Mouse (Mus musculus): ENCODE data around the gene Ptges2. TPM values are rescaled to one million over a fixed set of nuclear protein-coding genes. Genes with fewer than 3 reads are reported as not detected.
A peak's percentile ranks its signal among the peaks of the same experiment; 100 is the strongest.

Gene Ptges2
- polyA plus RNA-seq, 1 experiment, result 39.1 TPM

DNA sequence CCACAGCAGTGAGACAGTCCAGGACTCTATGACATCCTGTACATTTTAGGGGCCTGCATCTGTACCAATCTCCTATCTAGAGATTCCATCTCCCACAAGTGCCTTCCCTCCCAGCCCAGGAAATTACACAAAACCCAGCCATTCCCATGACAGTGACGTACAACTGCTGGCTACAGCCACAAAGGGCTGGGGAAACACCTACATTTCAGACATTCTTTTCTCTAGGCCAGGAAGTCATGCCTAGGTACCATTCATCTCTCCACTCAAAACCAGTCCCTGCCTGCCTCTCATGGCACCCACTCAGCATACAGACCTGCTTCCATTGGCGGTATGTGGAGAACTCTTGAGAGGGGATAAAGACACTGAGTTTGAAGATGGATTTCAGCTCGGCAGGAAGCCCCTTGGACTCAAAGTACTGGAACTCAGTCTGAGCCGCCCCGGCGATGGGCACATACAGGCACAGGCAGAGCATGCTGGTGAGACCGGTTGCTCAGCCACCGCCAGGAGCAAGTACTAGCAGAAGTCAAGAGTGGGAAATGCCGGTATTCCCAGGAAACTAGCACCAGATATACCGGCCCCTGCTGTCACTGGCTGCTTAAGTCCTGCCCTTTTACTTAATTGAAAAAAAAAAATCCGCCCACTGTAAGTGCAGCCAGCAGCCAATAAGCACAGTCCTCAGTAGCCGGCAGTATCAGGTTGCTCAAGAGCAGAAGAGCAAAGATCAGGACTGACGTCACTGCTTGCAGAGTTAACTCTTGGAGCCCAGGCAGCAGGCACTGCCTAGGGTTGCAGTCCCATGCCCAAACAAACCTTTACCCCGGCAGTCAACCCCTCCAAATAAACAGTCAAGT is 28.0 kb downstream of the Ptges2 start:
- TF ChIP-seq MAX (IDR thresholded peaks at IDR 0.05) (no peak), CEBPB (IDR thresholded peaks at IDR 0.05; ENCODE audit: low read depth) (peak; percentile 80)
- H3K79me3 ChIP-seq (ENCODE audit: low read depth), result peaks cover 36% of the 10 kb centered on the region
- no peaks in the 10 kb centered on the region for H3K27me3 ChIP-seq (ENCODE audit: control insufficient read depth, insufficient read depth, insufficient read length)
- H3K79me2 ChIP-seq (ENCODE audit: control insufficient read depth, insufficient read depth), result peaks cover 71% of the 10 kb centered on the region
- H3K4me3 ChIP-seq (ENCODE audit: insufficient read depth, poor library complexity, severe bottlenecking), result peak overlapping the region; percentile 7
- H3ac ChIP-seq (ENCODE audit: control insufficient read depth, insufficient read length, low read depth), result peak overlapping the region; percentile 2
- peaks cover 21% of the 10 kb centered on the region for H3K36me3 ChIP-seq (ENCODE audit: control insufficient read depth, insufficient read depth)

DNA sequence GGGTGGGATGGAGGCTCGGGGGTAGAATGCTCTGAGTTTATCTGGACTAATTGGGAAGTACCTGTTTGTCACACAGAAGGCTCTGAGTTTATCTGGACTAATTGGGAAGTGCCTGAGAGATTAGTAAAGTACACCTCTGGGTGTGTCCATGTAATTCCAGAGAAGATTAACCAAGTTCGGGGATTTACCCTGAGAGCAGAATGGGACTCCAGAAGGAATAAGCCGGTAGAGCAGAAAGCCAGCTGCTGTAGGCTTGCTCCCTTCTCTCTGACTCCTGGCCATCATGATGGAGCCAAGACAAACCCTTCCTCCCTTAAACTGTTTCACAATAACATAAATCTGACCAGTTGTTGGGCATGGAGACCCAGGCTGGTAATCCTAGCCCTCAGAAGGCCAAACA is 29.1 kb downstream of the Ptges2 start:
- Histone ChIP-seq H3K79me3 (ENCODE audit: low read depth) (peaks cover 36% of the 10 kb centered on the region), H3K27me3 (ENCODE audit: control insufficient read depth, insufficient read depth, insufficient read length) (no peaks in the 10 kb centered on the region), H3K4me3 (ENCODE audit: insufficient read depth, poor library complexity, severe bottlenecking) (no peak overlapping the region), H3K79me2 (ENCODE audit: control insufficient read depth, insufficient read depth) (peaks cover 82% of the 10 kb centered on the region), H3ac (ENCODE audit: control insufficient read depth, insufficient read length, low read depth) (no peak overlapping the region), H3K36me3 (ENCODE audit: control insufficient read depth, insufficient read depth) (peaks cover 11% of the 10 kb centered on the region)
- TF ChIP-seq USF1 (IDR thresholded peaks at IDR 0.05; ENCODE audit: low read depth) (no peak), CTCF (IDR thresholded peaks at IDR 0.05; ENCODE audit: control insufficient read depth, insufficient read depth, insufficient read length) (no peak), CEBPB (IDR thresholded peaks at IDR 0.05; ENCODE audit: low read depth) (no peak), FOSL1 (IDR thresholded peaks at IDR 0.05; ENCODE audit: insufficient read depth, low read length, poor library complexity, severe bottlenecking) (no peak), MYOG (IDR thresholded peaks at IDR 0.05; ENCODE audit: control insufficient read depth, extremely low read depth, insufficient read length) (no peak)

DNA sequence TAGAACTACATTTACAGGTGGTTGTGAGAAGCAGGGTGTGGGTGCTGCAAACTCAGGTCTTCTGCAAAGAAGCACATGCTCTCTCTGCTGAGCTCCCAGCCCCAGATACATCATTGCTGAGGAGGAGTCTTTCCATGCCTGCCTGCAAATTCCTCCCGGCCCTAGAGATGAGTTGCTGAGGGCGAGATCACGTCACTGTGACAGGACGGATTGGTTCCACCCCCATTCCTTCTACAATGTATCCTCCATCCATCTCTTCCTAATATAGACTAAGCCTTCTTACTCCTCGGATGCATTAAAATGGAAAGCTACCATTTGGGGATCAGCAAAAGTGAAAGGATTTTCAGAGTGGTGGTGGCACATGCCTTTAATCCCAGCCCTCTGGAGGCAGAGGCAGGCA is 29.9 kb downstream of the Ptges2 start:
- TF ChIP-seq CTCF (IDR thresholded peaks at IDR 0.05; ENCODE audit: control insufficient read depth, insufficient read depth, insufficient read length) (no peak), CEBPB (IDR thresholded peaks at IDR 0.05; ENCODE audit: low read depth) (no peak), MYOD1 (IDR thresholded peaks at IDR 0.05; ENCODE audit: control insufficient read depth, insufficient read length, low read depth) (no peak)
- H3K79me2 ChIP-seq (ENCODE audit: control insufficient read depth, insufficient read depth), result peaks cover 90% of the 10 kb centered on the region
- H3K4me3 ChIP-seq (ENCODE audit: insufficient read depth, poor library complexity, severe bottlenecking), result no peak overlapping the region
- no peak overlapping the region for H3ac ChIP-seq (ENCODE audit: control insufficient read depth, insufficient read length, low read depth)
- peaks cover 5% of the 10 kb centered on the region for H3K36me3 ChIP-seq (ENCODE audit: control insufficient read depth, insufficient read depth)
- no peaks in the 10 kb centered on the region for H3K27me3 ChIP-seq (ENCODE audit: control insufficient read depth, insufficient read depth, insufficient read length)
- peaks cover 39% of the 10 kb centered on the region for H3K79me3 ChIP-seq (ENCODE audit: low read depth)

DNA sequence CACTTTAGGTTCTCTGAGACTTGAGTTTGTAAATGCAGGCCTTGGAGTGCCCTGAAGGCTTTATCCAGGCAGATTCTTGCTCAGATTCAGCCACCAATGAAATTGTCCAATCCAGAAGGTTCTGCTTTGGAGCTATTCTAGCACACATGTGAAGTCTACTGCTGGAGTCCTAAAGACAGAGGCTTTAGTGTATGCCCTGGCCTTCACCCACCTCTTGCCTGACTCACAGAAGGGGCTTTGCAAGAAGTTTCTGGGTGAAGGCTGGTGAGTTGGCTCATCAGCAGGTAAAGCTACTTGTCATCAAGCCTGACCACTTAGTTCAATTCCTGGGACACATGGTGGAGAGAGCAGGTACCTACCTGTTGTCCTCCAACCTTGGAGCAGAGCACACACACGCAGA is 30.4 kb downstream of the Ptges2 start:
- Histone ChIP-seq H3K79me2 (ENCODE audit: control insufficient read depth, insufficient read depth) (peaks cover 90% of the 10 kb centered on the region), H3K36me3 (ENCODE audit: control insufficient read depth, insufficient read depth) (peaks cover 1% of the 10 kb centered on the region), H3ac (ENCODE audit: control insufficient read depth, insufficient read length, low read depth) (no peak overlapping the region), H3K4me3 (ENCODE audit: insufficient read depth, poor library complexity, severe bottlenecking) (no peak overlapping the region), H3K27me3 (ENCODE audit: control insufficient read depth, insufficient read depth, insufficient read length) (no peaks in the 10 kb centered on the region), H3K79me3 (ENCODE audit: low read depth) (peaks cover 38% of the 10 kb centered on the region)
- TF ChIP-seq FOSL1 (IDR thresholded peaks at IDR 0.05; ENCODE audit: insufficient read depth, low read length, poor library complexity, severe bottlenecking), result no peak
- TF ChIP-seq MAX (IDR thresholded peaks at IDR 0.05), result no peak
- no peak for TF ChIP-seq MYOG (IDR thresholded peaks at IDR 0.05; ENCODE audit: control insufficient read depth, extremely low read depth, insufficient read length)
- no peak for TF ChIP-seq CTCF (IDR thresholded peaks at IDR 0.05; ENCODE audit: control insufficient read depth, insufficient read depth, insufficient read length)
- no peak for TF ChIP-seq MYOD1 (IDR thresholded peaks at IDR 0.05; ENCODE audit: control insufficient read depth, insufficient read length, low read depth)
- no peak for TF ChIP-seq USF1 (IDR thresholded peaks at IDR 0.05; ENCODE audit: low read depth)
- TF ChIP-seq CEBPB (IDR thresholded peaks at IDR 0.05; ENCODE audit: low read depth), result no peak

DNA sequence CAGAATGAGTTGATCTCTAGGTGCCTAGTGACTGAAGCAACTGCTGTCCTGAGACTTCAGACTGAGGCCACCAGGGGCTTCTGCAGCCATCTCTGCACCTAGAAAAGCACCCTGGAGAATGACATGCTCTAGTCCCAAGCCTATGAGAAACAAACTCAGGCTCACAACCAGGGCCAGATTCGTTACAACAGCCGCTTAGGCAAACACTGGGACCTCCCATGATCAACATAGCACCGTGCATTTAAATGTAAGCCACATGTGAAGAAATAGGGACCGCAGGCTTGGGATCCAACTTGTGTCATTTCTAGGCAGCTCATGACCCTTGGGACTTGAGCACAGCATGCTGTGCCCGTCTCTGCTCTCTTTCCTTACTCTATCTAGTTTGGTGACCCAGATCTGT is 32.0 kb downstream of the Ptges2 start:
- Histone ChIP-seq H3K27me3 (ENCODE audit: control insufficient read depth, insufficient read depth, insufficient read length) (no peaks in the 10 kb centered on the region), H3K4me3 (ENCODE audit: insufficient read depth, poor library complexity, severe bottlenecking) (no peak overlapping the region), H3K36me3 (ENCODE audit: control insufficient read depth, insufficient read depth) (no peaks in the 10 kb centered on the region), H3K79me2 (ENCODE audit: control insufficient read depth, insufficient read depth) (peaks cover 90% of the 10 kb centered on the region), H3K79me3 (ENCODE audit: low read depth) (peaks cover 30% of the 10 kb centered on the region), H3ac (ENCODE audit: control insufficient read depth, insufficient read length, low read depth) (no peak overlapping the region)
- no peak for TF ChIP-seq USF1 (IDR thresholded peaks at IDR 0.05; ENCODE audit: low read depth)
- TF ChIP-seq MYOD1 (IDR thresholded peaks at IDR 0.05; ENCODE audit: control insufficient read depth, insufficient read length, low read depth), result no peak

DNA sequence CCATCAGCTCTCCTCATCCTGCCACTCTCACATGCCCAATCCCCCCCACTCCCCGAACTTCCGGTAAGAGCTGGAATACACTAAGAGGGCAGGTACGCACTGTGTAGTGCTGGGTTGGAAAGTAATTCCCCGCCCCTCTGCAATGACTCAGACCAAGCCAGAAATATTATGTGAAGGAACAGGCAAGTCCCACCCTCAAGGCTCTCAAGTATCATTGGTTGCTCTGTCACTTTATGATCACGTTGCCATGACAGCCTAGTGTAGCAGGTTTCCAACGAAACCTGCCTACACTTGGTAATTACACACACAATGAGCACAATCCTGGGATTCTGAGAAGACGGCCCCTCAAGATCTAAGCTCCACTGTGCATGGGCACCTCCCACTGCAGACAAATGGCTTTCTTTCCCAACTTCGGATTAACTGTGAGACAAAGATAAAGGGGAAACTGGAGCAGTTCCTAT is 32.6 kb downstream of the Ptges2 start:
- Histone ChIP-seq H3K79me2 (ENCODE audit: control insufficient read depth, insufficient read depth) (peaks cover 90% of the 10 kb centered on the region), H3K79me3 (ENCODE audit: low read depth) (peaks cover 28% of the 10 kb centered on the region), H3K36me3 (ENCODE audit: control insufficient read depth, insufficient read depth) (no peaks in the 10 kb centered on the region), H3K4me3 (ENCODE audit: insufficient read depth, poor library complexity, severe bottlenecking) (no peak overlapping the region), H3ac (ENCODE audit: control insufficient read depth, insufficient read length, low read depth) (no peak overlapping the region), H3K27me3 (ENCODE audit: control insufficient read depth, insufficient read depth, insufficient read length) (no peaks in the 10 kb centered on the region)
- TF ChIP-seq CEBPB (IDR thresholded peaks at IDR 0.05; ENCODE audit: low read depth), result no peak
- TF ChIP-seq CTCF (IDR thresholded peaks at IDR 0.05; ENCODE audit: control insufficient read depth, insufficient read depth, insufficient read length), result no peak
- TF ChIP-seq FOSL1 (IDR thresholded peaks at IDR 0.05; ENCODE audit: insufficient read depth, low read length, poor library complexity, severe bottlenecking), result no peak
- no peak for TF ChIP-seq MAX (IDR thresholded peaks at IDR 0.05)
- TF ChIP-seq MYOD1 (IDR thresholded peaks at IDR 0.05; ENCODE audit: control insufficient read depth, insufficient read length, low read depth), result no peak
- no peak for TF ChIP-seq MYOG (IDR thresholded peaks at IDR 0.05; ENCODE audit: control insufficient read depth, extremely low read depth, insufficient read length)
- no peak for TF ChIP-seq USF1 (IDR thresholded peaks at IDR 0.05; ENCODE audit: low read depth)
